Mouse (Mus musculus) splenic B cell, adult 2 months (primary cell): Measurements from ENCODE around the gene Gm20765.
"Not testable (repeated sequence)": the region's sequence is repeated elsewhere in the genome, so short reads cannot be mapped to it uniquely, and the experiment has no call there.

Source experiments
- DNase-seq: peaks from one replicate; pipeline ENCODE4 v3.0.0-alpha.2; 2011; ENCODE audit warnings: low read depth, low spot score
- H3K27me3 ChIP-seq: 2 replicates; pipeline ENCODE4 v1.6.1; 2012; ENCODE audit warnings: mild to moderate bottlenecking, low read length, moderate library complexity, mixed read lengths; ENCODE audit not compliant: control insufficient read depth, poor library complexity, insufficient read depth, severe bottlenecking
- H3K36me3 ChIP-seq: 2 replicates; pipeline ENCODE4 v1.6.1; 2012; ENCODE audit warnings: mild to moderate bottlenecking, low read length, moderate library complexity, mixed read lengths; ENCODE audit not compliant: control insufficient read depth, poor library complexity, insufficient read depth, severe bottlenecking

Gene Gm20765

DNA sequence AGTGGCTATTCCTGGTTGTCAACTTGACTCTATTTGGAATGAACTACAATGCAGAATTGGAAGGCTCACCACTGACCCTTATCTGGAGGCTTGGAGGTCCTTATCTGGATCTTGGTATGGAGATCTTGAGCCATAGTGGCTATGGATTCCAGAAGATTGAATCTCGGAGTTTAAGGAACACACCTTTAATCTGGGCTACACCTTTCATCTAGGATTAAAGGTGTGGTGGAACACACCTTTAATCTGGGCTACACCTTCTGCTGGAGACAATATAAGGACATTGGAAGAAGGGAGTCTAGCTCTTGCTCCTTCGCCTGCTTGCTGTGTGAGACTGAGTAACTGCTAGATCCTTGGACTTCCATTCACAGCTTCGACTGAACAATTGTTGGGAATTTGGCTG is at the start of gene Gm20765:
Gene Gm20765 (plus strand): TSS at position 301 of the 400 bp plus-strand sequence.
- not testable (repeated sequence) for DNase-seq, H3K36me3 ChIP-seq, H3K27me3 ChIP-seq

DNA sequence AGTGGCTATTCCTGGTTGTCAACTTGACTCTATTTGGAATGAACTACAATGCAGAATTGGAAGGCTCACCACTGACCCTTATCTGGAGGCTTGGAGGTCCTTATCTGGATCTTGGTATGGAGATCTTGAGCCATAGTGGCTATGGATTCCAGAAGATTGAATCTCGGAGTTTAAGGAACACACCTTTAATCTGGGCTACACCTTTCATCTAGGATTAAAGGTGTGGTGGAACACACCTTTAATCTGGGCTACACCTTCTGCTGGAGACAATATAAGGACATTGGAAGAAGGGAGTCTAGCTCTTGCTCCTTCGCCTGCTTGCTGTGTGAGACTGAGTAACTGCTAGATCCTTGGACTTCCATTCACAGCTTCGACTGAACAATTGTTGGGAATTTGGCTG is 42.6 kb upstream of the Gm20765 start, which contains the start of gene Gm21293:
Gene Gm21293 (plus strand): TSS at position 301 of the 400 bp plus-strand sequence.
- H3K36me3 ChIP-seq, H3K27me3 ChIP-seq, DNase-seq: not testable (repeated sequence)

DNA sequence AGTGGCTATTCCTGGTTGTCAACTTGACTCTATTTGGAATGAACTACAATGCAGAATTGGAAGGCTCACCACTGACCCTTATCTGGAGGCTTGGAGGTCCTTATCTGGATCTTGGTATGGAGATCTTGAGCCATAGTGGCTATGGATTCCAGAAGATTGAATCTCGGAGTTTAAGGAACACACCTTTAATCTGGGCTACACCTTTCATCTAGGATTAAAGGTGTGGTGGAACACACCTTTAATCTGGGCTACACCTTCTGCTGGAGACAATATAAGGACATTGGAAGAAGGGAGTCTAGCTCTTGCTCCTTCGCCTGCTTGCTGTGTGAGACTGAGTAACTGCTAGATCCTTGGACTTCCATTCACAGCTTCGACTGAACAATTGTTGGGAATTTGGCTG is 34.1 kb upstream of the Gm20765 start, which contains the start of gene Gm6763:
Gene Gm6763 (plus strand): TSS at position 301 of the 400 bp plus-strand sequence.
- H3K27me3 ChIP-seq, DNase-seq, H3K36me3 ChIP-seq: not testable (repeated sequence)

DNA sequence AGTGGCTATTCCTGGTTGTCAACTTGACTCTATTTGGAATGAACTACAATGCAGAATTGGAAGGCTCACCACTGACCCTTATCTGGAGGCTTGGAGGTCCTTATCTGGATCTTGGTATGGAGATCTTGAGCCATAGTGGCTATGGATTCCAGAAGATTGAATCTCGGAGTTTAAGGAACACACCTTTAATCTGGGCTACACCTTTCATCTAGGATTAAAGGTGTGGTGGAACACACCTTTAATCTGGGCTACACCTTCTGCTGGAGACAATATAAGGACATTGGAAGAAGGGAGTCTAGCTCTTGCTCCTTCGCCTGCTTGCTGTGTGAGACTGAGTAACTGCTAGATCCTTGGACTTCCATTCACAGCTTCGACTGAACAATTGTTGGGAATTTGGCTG is 25.6 kb upstream of the Gm20765 start, which contains the start of gene Gm8764:
Gene Gm8764 (plus strand): TSS at position 301 of the 400 bp plus-strand sequence.
- H3K36me3 ChIP-seq, H3K27me3 ChIP-seq, DNase-seq: not testable (repeated sequence)

DNA sequence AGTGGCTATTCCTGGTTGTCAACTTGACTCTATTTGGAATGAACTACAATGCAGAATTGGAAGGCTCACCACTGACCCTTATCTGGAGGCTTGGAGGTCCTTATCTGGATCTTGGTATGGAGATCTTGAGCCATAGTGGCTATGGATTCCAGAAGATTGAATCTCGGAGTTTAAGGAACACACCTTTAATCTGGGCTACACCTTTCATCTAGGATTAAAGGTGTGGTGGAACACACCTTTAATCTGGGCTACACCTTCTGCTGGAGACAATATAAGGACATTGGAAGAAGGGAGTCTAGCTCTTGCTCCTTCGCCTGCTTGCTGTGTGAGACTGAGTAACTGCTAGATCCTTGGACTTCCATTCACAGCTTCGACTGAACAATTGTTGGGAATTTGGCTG is 17.1 kb upstream of the Gm20765 start, which contains the start of gene Gm21304:
Gene Gm21304 (plus strand): TSS at position 301 of the 400 bp plus-strand sequence.
- H3K27me3 ChIP-seq, H3K36me3 ChIP-seq, DNase-seq: not testable (repeated sequence)

DNA sequence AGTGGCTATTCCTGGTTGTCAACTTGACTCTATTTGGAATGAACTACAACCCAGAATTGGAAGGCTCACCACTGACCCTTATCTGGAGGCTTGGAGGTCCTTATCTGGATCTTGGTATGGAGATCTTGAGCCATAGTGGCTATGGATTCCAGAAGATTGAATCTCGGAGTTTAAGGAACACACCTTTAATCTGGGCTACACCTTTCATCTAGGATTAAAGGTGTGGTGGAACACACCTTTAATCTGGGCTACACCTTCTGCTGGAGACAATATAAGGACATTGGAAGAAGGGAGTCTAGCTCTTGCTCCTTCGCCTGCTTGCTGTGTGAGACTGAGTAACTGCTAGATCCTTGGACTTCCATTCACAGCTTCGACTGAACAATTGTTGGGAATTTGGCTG is 8.6 kb upstream of the Gm20765 start, which contains the start of gene Gm21312:
Gene Gm21312 (plus strand): TSS at position 301 of the 400 bp plus-strand sequence.
- H3K36me3 ChIP-seq, H3K27me3 ChIP-seq, DNase-seq: not testable (repeated sequence)

DNA sequence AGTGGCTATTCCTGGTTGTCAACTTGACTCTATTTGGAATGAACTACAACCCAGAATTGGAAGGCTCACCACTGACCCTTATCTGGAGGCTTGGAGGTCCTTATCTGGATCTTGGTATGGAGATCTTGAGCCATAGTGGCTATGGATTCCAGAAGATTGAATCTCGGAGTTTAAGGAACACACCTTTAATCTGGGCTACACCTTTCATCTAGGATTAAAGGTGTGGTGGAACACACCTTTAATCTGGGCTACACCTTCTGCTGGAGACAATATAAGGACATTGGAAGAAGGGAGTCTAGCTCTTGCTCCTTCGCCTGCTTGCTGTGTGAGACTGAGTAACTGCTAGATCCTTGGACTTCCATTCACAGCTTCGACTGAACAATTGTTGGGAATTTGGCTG is 8.4 kb downstream of the Gm20765 start, which contains the start of gene Gm4340:
Gene Gm4340 (plus strand): TSS at position 301 of the 400 bp plus-strand sequence.
- DNase-seq, H3K36me3 ChIP-seq, H3K27me3 ChIP-seq: not testable (repeated sequence)

DNA sequence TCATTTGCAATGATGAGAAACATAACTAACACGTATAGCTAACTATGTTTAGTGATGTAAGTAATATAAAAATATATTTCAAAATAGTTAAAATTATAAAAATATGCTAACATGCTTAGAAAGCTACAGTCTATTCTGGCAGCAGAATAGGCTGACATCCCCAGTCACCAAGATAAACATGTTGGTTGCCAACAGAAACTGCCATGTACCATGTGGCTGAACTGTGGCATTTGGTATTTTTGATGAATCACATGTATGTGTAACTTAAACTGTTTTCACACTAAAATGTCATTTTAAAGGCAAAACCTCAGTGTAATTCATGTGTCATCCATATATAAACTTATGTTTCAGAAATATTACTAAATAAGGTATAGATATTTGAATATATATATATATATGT is 24.3 kb downstream of the Gm20765 start:
- Histone ChIP-seq H3K36me3 (no peaks in the 10 kb centered on the region), H3K27me3 (no peaks in the 10 kb centered on the region)
- DNase-seq = no peak

DNA sequence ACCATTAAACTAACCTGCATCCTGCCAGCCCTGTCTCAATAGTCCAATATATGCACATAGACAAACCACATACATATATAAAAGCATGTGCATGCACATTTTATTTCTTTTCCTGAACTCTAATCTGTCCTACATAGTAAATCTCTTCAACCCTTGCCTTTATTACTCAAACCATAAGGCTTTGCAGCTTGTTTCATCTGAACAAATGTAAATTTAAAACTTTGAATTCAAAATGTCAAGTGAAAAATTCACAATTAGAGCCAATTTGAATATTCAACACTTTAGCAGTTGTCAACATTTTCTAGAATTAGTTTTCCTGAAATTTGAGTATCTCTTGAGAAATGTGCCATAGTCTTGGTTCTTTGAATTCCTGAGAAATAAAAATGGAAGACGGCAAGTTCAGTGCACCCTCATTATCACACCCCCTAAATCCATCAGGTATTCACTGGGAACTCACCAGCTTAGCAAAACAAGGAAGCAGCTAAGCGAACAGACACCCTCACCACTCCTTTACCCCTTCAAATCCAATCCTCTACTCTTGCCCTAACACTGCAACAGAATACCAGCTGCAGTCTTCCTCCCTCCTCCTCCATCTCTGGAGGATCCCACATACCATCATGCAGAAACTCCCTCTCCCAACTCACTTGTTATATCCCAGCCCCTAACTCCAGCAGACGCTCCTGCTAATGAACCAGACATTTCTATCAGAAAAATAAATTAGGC is 25.1 kb downstream of the Gm20765 start:
- DNase-seq = no peak
- Histone ChIP-seq H3K36me3 (no peaks in the 10 kb centered on the region), H3K27me3 (no peaks in the 10 kb centered on the region)

DNA sequence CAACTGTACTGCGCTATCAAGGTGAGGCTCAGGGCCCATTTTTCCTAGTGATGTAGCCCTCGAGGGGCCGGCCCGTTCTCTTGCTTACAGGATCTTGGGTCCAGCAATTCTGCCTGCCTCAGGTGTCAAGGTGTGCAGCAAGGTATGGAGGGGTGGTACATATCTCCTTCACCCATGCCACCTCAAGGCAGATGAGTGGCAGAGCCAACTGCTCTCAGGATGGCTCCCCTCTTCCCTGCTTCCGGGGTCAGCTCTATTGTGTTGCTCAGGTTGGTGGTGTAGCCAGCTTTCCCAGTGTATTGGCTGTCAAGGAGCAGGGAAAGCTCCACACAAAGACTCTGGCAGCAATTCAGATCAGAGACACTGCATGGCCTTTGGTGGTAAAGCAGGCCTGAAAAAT is 29.2 kb downstream of the Gm20765 start:
- H3K36me3 ChIP-seq = no peaks in the 10 kb centered on the region
- DNase-seq = no peak
- H3K27me3 ChIP-seq = no peaks in the 10 kb centered on the region

DNA sequence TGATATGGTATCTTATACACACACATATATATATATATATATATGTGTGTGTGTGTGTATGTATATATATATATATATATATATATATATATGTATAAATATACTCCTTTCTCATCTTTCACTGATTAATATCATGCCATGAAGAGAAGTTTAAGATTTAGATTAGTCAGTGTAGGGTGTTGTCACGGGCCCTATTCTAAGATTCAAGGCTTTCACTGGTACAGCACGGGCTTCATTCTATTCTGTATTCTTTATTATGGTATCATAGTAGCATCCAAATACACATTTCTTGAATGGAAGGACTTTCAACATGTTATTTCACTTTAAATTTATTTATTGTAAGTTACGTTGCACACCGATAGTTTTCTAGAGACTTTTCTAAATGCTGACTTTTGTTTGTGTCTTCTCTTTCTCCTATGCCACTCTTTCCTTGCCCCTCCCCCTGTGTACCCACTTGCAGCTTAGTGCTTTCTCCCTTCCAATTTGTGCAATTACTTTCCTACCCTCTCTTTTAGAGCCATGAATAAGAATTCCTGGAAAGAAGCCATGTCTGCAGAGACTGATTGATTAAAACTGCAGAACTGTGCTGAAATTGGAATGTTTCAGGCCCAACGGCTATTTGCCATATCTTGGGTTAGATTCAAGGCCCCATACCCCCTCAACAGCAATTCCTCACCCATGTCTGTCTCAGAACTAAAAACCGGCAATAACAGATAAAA is 35.1 kb downstream of the Gm20765 start:
- H3K36me3 ChIP-seq = no peaks in the 10 kb centered on the region
- no peak for DNase-seq
- H3K27me3 ChIP-seq = no peaks in the 10 kb centered on the region
